Mouse (Mus musculus) intestine, embryonic 14.5 days (tissue): ENCODE results near the gene Snrpd3. TPM values are rescaled to one million over a fixed set of nuclear protein-coding genes. Genes with fewer than 3 reads are reported as not detected.
"Not testable (repeated sequence)": the region's sequence is repeated elsewhere in the genome, so short reads cannot be mapped to it uniquely, and the experiment has no call there.

Source experiments
- ATAC-seq: fragments of 200-750 bp; cut with Nextera tagmentation; replicated peaks from 2 replicates; pipeline ENCODE4 v1.8.0; 2017; ENCODE audit warnings: low read depth, moderate number of reproducible peaks, moderate TSS enrichment, moderate library complexity; ENCODE audit not compliant: low FRiP score, low TSS enrichment
- DNase-seq: peaks from one replicate; pipeline ENCODE4 v3.0.0-alpha.2; 2018; ENCODE audit warnings: low spot score
- H3K27ac ChIP-seq: fragments of 300-500 bp; sonication (generic); 2 replicates; pipeline ENCODE4 v1.5.1; 2014; ENCODE audit warnings: low read depth, mild to moderate bottlenecking, control low read depth
- H3K27me3 ChIP-seq: fragments of 300-500 bp; sonication (generic); replicated peaks from 2 replicates; pipeline ENCODE4 v1.6.1; 2014; ENCODE audit warnings: low read length, control low read depth; ENCODE audit not compliant: control insufficient read depth, insufficient read depth
- H3K36me3 ChIP-seq: fragments of 300-500 bp; sonication (generic); 2 replicates; pipeline ENCODE4 v1.6.1; 2014; ENCODE audit warnings: low read length, control low read depth; ENCODE audit not compliant: control insufficient read depth, insufficient read depth
- H3K4me1 ChIP-seq: fragments of 300-500 bp; sonication (generic); replicated peaks from 2 replicates; pipeline ENCODE4 v1.6.1; 2014; ENCODE audit warnings: low read length, control low read depth, mixed read lengths; ENCODE audit not compliant: control insufficient read depth, insufficient read depth
- H3K4me2 ChIP-seq: fragments of 300-500 bp; sonication (generic); 2 replicates; pipeline ENCODE4 v1.6.1; 2014; ENCODE audit warnings: low read length
- H3K4me3 ChIP-seq: fragments of 300-500 bp; sonication (generic); 2 replicates; pipeline ENCODE4 v1.5.1; 2014; ENCODE audit warnings: low read depth, low read length, control low read depth, mixed read lengths
- H3K9ac ChIP-seq: fragments of 300-500 bp; sonication (generic); 2 replicates; pipeline ENCODE4 v1.6.1; 2014; ENCODE audit warnings: mild to moderate bottlenecking, low read length
- H3K9me3 ChIP-seq: fragments of 300-500 bp; sonication (generic); 2 replicates; pipeline ENCODE4 v1.6.1; 2016; ENCODE audit warnings: low read length, control low read depth; ENCODE audit not compliant: control insufficient read depth
- WGBS: fragments of 180-500 bp; shearing (Covaris S2); extraction: QIAGEN DNeasy Blood & Tissue Kit; methylation state at CpG from one replicate; pipeline ENCODE4 v1.1.7; 2014; 5-methylcytosine and 5-hydroxymethylcytosine counted together
- polyA plus RNA-seq: library from polyadenylated mRNA; unstranded; fragments of >200 nt; fragmentation: Nextera tagmentation; extraction: Ambion mirVana; gene quantifications from 2 replicates; pipeline ENCODE4 v1.2.1, GENCODE M21; 2014

Gene Snrpd3
- polyA plus RNA-seq, 1 experiment from 2014 or later = 167 TPM

- DNase-seq (no peak), ATAC-seq (no peak)
- Histone ChIP-seq H3K36me3 (peaks cover 34% of the 10 kb centered on the region), H3K27ac (no peak overlapping the region), H3K4me1 (no peaks in the 10 kb centered on the region; the same call in 1 of the 2 replicates), H3K4me2 (no peak overlapping the region), H3K4me3 (no peak overlapping the region), H3K9me3 (0 out of 2 replicates have a peak, but pooled peaks cover 4% of the 10 kb centered on the region), H3K27me3 (no peaks in the 10 kb centered on the region), H3K9ac (no peak overlapping the region)
- 78% methylated on average over 8 of the region's 8 CpGs for WGBS
Observed at GRCm38 (mm10) chr10:75504234-75505129, 12.9 kb upstream of the Snrpd3 start.

- Histone ChIP-seq H3K4me2 (no peak overlapping the region), H3K27me3 (no peaks in the 10 kb centered on the region), H3K9me3 (0 out of 2 replicates have a peak, but pooled peaks cover 4% of the 10 kb centered on the region), H3K36me3 (peaks cover 40% of the 10 kb centered on the region), H3K4me3 (no peak overlapping the region), H3K9ac (no peak overlapping the region), H3K4me1 (no peaks in the 10 kb centered on the region; the same call in 1 of the 2 replicates), H3K27ac (no peak overlapping the region)
- no peak for ATAC-seq
- no peak for DNase-seq
- WGBS = 68% methylated on average over 3 of the region's 3 CpGs
Observed at GRCm38 (mm10) chr10:75505130-75505495, 12.2 kb upstream of the Snrpd3 start.

- ATAC-seq, H3K9me3 ChIP-seq, H3K4me3 ChIP-seq, H3K27ac ChIP-seq, H3K4me1 ChIP-seq, DNase-seq, H3K9ac ChIP-seq, H3K4me2 ChIP-seq, H3K27me3 ChIP-seq: not testable (repeated sequence)
- peaks cover 48% of the 10 kb centered on the region for H3K36me3 ChIP-seq
- 86% methylated on average over 3 of the region's 3 CpGs for WGBS
Observed at GRCm38 (mm10) chr10:75505928-75506327, 11.4 kb upstream of the Snrpd3 start.

GRCm38 (mm10) chr10:75510446-75510845 lies 6.9 kb upstream of the Snrpd3 start:
- H3K4me1 ChIP-seq = 0 out of 2 replicates have a peak, but pooled peaks cover 3% of the 10 kb centered on the region
- H3K9ac ChIP-seq = no peak overlapping the region
- no peak overlapping the region for H3K27ac ChIP-seq
- H3K4me3 ChIP-seq = no peak overlapping the region
- H3K4me2 ChIP-seq = no peak overlapping the region
- WGBS = 93% methylated on average over 7 of the region's 7 CpGs
- DNase-seq (no peak), ATAC-seq (no peak)
- H3K36me3 ChIP-seq = peaks cover 59% of the 10 kb centered on the region
- H3K9me3 ChIP-seq = no peaks in the 10 kb centered on the region
- H3K27me3 ChIP-seq = no peaks in the 10 kb centered on the region

GRCm38 (mm10) chr10:75511060-75511459 lies 6.3 kb upstream of the Snrpd3 start:
- Histone ChIP-seq H3K4me1 (peaks cover 7% of the 10 kb centered on the region; the same call in 1 of the 2 replicates), H3K9me3 (no peaks in the 10 kb centered on the region), H3K36me3 (peaks cover 59% of the 10 kb centered on the region), H3K9ac (no peak overlapping the region), H3K4me2 (no peak overlapping the region), H3K27ac (no peak overlapping the region), H3K27me3 (no peaks in the 10 kb centered on the region), H3K4me3 (no peak overlapping the region)
- DNase-seq (no peak), ATAC-seq (no peak)
- 86% methylated on average over 9 of the region's 9 CpGs for WGBS

- Histone ChIP-seq H3K9ac (no peak overlapping the region), H3K4me3 (no peak overlapping the region), H3K36me3 (peaks cover 51% of the 10 kb centered on the region), H3K4me1 (peaks cover 11% of the 10 kb centered on the region; the same call in 1 of the 2 replicates), H3K27ac (no peak overlapping the region), H3K27me3 (no peaks in the 10 kb centered on the region), H3K4me2 (no peak overlapping the region), H3K9me3 (no peaks in the 10 kb centered on the region)
- 94% methylated on average over 7 of the region's 7 CpGs for WGBS
- DNase-seq (no peak), ATAC-seq (no peak)
Observed at GRCm38 (mm10) chr10:75511897-75512296, 5.5 kb upstream of the Snrpd3 start.

- no peak overlapping the region for H3K4me3 ChIP-seq
- H3K27ac ChIP-seq = no peak overlapping the region
- H3K9me3 ChIP-seq = no peaks in the 10 kb centered on the region
- peaks cover 11% of the 10 kb centered on the region; the same call in 1 of the 2 replicates for H3K4me1 ChIP-seq
- H3K4me2 ChIP-seq = no peak overlapping the region
- H3K36me3 ChIP-seq = peaks cover 42% of the 10 kb centered on the region
- WGBS = 90% methylated on average over 7 of the region's 7 CpGs
- no peak for DNase-seq
- no peak overlapping the region for H3K9ac ChIP-seq
- H3K27me3 ChIP-seq = no peaks in the 10 kb centered on the region
- ATAC-seq = no peak
Observed at GRCm38 (mm10) chr10:75512796-75513195, 4.6 kb upstream of the Snrpd3 start.

- WGBS = 90% methylated on average over 8 of the region's 8 CpGs
- H3K27ac ChIP-seq = no peak overlapping the region
- H3K4me3 ChIP-seq = no peak overlapping the region
- ATAC-seq (no peak), DNase-seq (no peak)
- H3K36me3 ChIP-seq = peaks cover 35% of the 10 kb centered on the region
- H3K4me1 ChIP-seq = peaks cover 11% of the 10 kb centered on the region; the same call in 1 of the 2 replicates
- H3K9me3 ChIP-seq = no peaks in the 10 kb centered on the region
- no peak overlapping the region for H3K4me2 ChIP-seq
- no peaks in the 10 kb centered on the region for H3K27me3 ChIP-seq
- H3K9ac ChIP-seq = no peak overlapping the region
Observed at GRCm38 (mm10) chr10:75513306-75514067, 3.9 kb upstream of the Snrpd3 start.
